Mouse (Mus musculus): Measurements from ENCODE around the gene Capn3. TPM values are rescaled to one million over a fixed set of nuclear protein-coding genes. Genes with fewer than 3 reads are reported as not detected.

The Capn3 gene
- polyA plus RNA-seq, 1 experiment = 12.0 TPM

Other genes with a start within 250 kb of the Capn3 start
- gene Pla2g4e, start 210.7 kb upstream of the Capn3 start, polyA plus RNA-seq (2012; rRNA removed) = 0.22 and 1.5 TPM in 2 replicates
- 0.05 and 0.07 TPM in 2 replicates for gene Pla2g4d, start 166.8 kb upstream of the Capn3 start, polyA plus RNA-seq (2012; rRNA removed)
- 6.8 and 9.4 TPM in 2 replicates for gene Pla2g4f, start 141.9 kb upstream of the Capn3 start, polyA plus RNA-seq (2012; rRNA removed)
- 23.4 and 27.6 TPM in 2 replicates for gene Vps39, start 102.9 kb upstream of the Capn3 start, polyA plus RNA-seq (2012; rRNA removed)
- 20.1 and 27.0 TPM in 2 replicates for gene Ganc, start 52.1 kb upstream of the Capn3 start, polyA plus RNA-seq (2012; rRNA removed)
- gene Tmem87a, start 51.9 kb upstream of the Capn3 start, polyA plus RNA-seq (2012; rRNA removed) = 12.9 and 13.8 TPM in 2 replicates
- gene Zfp106, start 107.8 kb downstream of the Capn3 start, polyA plus RNA-seq (2012; rRNA removed) = 71.4 and 83.2 TPM in 2 replicates
- 10.0 and 10.8 TPM in 2 replicates for gene Snap23, start 111.7 kb downstream of the Capn3 start, polyA plus RNA-seq (2012; rRNA removed)
- gene Haus2, start 153.4 kb downstream of the Capn3 start, polyA plus RNA-seq (2012; rRNA removed) = 3.4 and 4.7 TPM in 2 replicates
- gene Lrrc57, start 153.5 kb downstream of the Capn3 start, polyA plus RNA-seq (2012; rRNA removed) = 11.0 and 13.8 TPM in 2 replicates
- 7.0 and 9.9 TPM in 2 replicates for gene Stard9, start 173.1 kb downstream of the Capn3 start, polyA plus RNA-seq (2012; rRNA removed)

Data from gonadal fat pad, adult 2 months (tissue).